Mouse (Mus musculus): Measurements from ENCODE around the gene Hnf4a. TPM values are rescaled to one million over a fixed set of nuclear protein-coding genes. Genes with fewer than 3 reads are reported as not detected.

Gene Hnf4a
- total RNA-seq, 2 experiments from 2014 or later: 0.31 to 0.56 TPM

- no peak for ATAC-seq (replicated peaks; ENCODE audit: low FRiP score, low TSS enrichment, poor library complexity, severe bottlenecking)
Measured at GRCm38 (mm10) chr2:163583226-163584087, 76.8 kb downstream of the Hnf4a start.

GRCm38 (mm10) chr2:163584088-163584426 lies 77.4 kb downstream of the Hnf4a start:
- ATAC-seq (replicated peaks; ENCODE audit: low FRiP score, low TSS enrichment, poor library complexity, severe bottlenecking): no peak

DNA sequence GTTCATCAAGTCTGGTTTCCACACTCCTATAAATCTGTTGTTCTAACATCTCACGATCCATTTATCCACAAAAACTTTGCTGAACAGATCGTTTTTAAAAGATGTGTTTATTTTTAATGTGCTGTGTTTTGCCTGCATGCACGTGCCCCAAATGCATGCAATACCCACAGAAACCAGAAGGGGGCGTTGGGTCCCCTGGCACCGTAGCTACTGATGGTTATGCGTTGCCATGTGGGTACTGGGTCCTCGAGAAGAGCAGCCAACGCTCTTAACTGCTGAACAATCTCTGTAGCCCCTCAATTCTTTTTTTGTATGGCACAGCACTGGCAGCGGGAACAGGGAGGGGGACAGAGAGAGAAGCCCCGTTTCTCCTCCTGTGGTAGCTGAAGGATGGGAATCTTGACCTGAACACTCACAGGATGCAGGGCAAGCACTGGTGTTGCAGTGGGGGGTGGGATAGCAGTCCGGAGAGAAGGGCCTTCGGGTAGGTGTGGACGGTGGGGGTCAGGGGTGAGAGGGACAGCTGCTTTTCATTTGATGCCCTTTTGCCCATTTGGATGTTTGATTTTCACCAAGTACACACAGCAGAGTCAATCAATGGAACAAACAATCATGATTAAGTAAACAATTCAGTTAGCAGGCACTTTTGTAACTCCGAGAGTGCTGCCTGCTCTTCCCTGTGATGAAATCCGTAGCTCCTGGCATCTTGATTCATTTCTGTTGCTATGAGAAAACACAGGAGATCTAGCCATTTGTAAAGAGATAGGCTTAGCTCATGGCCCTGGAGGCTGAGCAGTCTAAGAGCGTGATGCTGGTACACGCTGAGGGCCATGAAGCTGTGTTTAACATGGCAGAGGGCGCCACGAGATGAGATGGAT lies 80.0 kb downstream of the Hnf4a start:
- peak; percentile 53; the same call in 1 of the 2 replicates for ATAC-seq (replicated peaks; ENCODE audit: low FRiP score, low TSS enrichment, poor library complexity, severe bottlenecking)

- ATAC-seq (replicated peaks; ENCODE audit: low FRiP score, low TSS enrichment, poor library complexity, severe bottlenecking): no peak
Measured at GRCm38 (mm10) chr2:163587506-163587905, 80.9 kb downstream of the Hnf4a start.

- ATAC-seq (replicated peaks; ENCODE audit: low FRiP score, low TSS enrichment, poor library complexity, severe bottlenecking): peak; percentile 80
Measured at GRCm38 (mm10) chr2:163590211-163590610, 83.6 kb downstream of the Hnf4a start.

GRCm38 (mm10) chr2:163590996-163591395 lies 84.4 kb downstream of the Hnf4a start:
- no peak for ATAC-seq (replicated peaks; ENCODE audit: low FRiP score, low TSS enrichment, poor library complexity, severe bottlenecking)

DNA sequence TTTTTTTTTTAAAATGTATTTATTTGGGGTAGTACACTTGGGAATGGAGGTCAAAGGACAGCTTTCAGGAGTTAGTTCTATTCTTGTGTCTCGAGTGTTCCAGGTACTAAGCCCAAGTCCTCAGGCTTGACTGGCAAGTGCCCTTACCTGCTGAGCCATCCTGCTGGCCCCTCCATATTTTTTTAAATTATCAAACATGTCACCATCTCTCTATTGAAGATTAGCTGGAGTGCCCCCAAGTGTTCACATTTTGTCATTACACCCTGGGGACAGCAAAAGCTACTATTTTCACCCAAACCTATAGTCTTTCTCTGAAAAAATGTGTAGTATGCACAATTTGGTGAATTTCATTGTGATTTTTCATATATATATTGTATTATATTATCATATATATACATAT lies 85.5 kb downstream of the Hnf4a start:
- no peak for ATAC-seq (replicated peaks; ENCODE audit: low FRiP score, low TSS enrichment, poor library complexity, severe bottlenecking)

GRCm38 (mm10) chr2:163593636-163594282 lies 87.2 kb downstream of the Hnf4a start:
- no peak for ATAC-seq (replicated peaks; ENCODE audit: low FRiP score, low TSS enrichment, poor library complexity, severe bottlenecking)

DNA sequence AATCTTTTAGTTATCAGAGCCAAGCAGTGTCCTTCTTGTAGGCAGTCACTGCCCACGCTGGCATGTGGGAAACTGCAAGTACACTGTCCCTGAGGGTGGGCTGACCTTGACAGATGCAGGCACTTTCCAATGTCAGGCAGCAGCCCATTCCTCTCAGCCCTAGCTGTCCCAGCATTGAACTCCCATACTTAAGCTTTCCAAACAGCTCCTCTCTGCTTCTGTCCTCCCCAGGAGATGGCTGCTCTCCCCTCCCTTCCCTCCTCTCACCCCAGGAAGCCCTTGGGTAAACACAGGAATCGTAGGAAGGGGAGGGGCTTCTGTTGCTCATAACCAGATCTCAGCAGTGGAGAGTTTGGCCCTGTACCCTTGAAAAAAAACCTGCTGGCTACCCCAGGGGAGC lies 88.5 kb downstream of the Hnf4a start:
- no peak for ATAC-seq (replicated peaks; ENCODE audit: low FRiP score, low TSS enrichment, poor library complexity, severe bottlenecking)

- no peak for ATAC-seq (replicated peaks; ENCODE audit: low FRiP score, low TSS enrichment, poor library complexity, severe bottlenecking)
Measured at GRCm38 (mm10) chr2:163596057-163596872, 89.7 kb downstream of the Hnf4a start.

GRCm38 (mm10) chr2:163596873-163597155 lies 90.2 kb downstream of the Hnf4a start:
- no peak for ATAC-seq (replicated peaks; ENCODE audit: low FRiP score, low TSS enrichment, poor library complexity, severe bottlenecking)

DNA sequence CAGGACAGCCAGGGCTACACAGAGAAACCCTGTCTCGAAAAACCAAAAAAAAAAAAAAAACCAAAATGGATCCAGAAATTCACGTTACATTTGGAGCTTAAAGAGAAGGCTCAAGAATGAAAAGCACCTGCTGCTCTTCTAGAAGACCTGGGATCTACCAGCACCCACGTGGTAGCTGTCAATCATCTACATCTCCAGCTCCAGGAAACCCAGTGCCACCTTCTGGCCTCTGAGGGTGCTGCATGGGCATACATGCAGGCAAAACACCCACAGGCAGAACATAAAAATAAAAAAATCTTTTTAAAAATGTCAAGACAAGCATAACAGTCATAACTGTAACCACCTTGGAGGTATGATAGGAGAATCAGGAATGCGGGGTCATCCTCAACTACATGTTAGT lies 91.1 kb downstream of the Hnf4a start:
- ATAC-seq (replicated peaks; ENCODE audit: low FRiP score, low TSS enrichment, poor library complexity, severe bottlenecking): peak; percentile 73

- ATAC-seq (replicated peaks; ENCODE audit: low FRiP score, low TSS enrichment, poor library complexity, severe bottlenecking): peak; percentile 38; the same call in 1 of the 2 replicates
Measured at GRCm38 (mm10) chr2:163599226-163599625, 92.6 kb downstream of the Hnf4a start.

- no peak for ATAC-seq (replicated peaks; ENCODE audit: low FRiP score, low TSS enrichment, poor library complexity, severe bottlenecking)
Measured at GRCm38 (mm10) chr2:163601066-163601465, 94.5 kb downstream of the Hnf4a start.

DNA sequence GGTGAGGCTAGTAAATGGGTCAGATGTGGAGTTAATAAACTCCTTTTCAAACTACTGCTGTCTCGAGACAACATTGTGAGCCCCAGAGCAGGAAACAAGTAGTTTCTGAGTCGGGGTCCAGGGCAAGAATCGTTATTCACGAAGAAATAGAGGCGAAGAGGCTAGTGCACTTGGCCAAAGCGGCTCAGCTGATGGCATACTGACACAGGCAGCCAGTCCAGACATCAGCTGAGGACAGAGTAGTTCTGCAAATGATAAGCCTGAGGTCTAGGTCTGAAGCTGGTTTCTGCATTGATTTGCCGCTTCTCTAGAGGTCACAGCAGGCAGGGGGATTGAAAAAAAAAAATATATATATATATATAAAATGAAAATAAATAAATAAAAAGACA lies 95.1 kb downstream of the Hnf4a start:
- ATAC-seq (replicated peaks; ENCODE audit: low FRiP score, low TSS enrichment, poor library complexity, severe bottlenecking): no peak

GRCm38 (mm10) chr2:163602101-163602971 lies 95.7 kb downstream of the Hnf4a start, which contains the start of gene Ttpal:
TSS of gene Ttpal (plus strand) at chr2:163602314.
- peak; percentile 81 for ATAC-seq (replicated peaks; ENCODE audit: low FRiP score, low TSS enrichment, poor library complexity, severe bottlenecking)

GRCm38 (mm10) chr2:163606161-163606560 lies 99.6 kb downstream of the Hnf4a start:
- ATAC-seq (replicated peaks; ENCODE audit: low FRiP score, low TSS enrichment, poor library complexity, severe bottlenecking): no peak

GRCm38 (mm10) chr2:163608008-163608407 lies 101.4 kb downstream of the Hnf4a start:
- no peak for ATAC-seq (replicated peaks; ENCODE audit: low FRiP score, low TSS enrichment, poor library complexity, severe bottlenecking)

Measured in megakaryocyte-erythroid progenitor cell, adult 5-6 weeks (primary cell).